Mouse (Mus musculus): Measurements from ENCODE around the gene Phb2.

Phb2 gene

GRCm38 (mm10) chr6:124746654-124747632 lies 34.8 kb downstream of the Phb2 start:
- no peak for DNase-seq (ENCODE audit: low spot score)

- no peak for DNase-seq (ENCODE audit: low spot score)
These were observed 38.3 kb downstream of the Phb2 start for GRCm38 (mm10) chr6:124750405-124750804.

GRCm38 (mm10) chr6:124753861-124754260 lies 41.7 kb downstream of the Phb2 start:
- DNase-seq (ENCODE audit: low spot score) = no peak

GRCm38 (mm10) chr6:124755306-124755705 lies 43.2 kb downstream of the Phb2 start:
- DNase-seq (ENCODE audit: low spot score) = no peak

GRCm38 (mm10) chr6:124755831-124756595 lies 43.9 kb downstream of the Phb2 start, which contains the start of the genes Gm45234 and Atn1:
TSS of gene Gm45234 (minus strand) at chr6:124756021.
TSS of gene Atn1 (minus strand) at chr6:124756524.
- DNase-seq (ENCODE audit: low spot score) = no peak

- DNase-seq (ENCODE audit: low spot score) = no peak
These were observed 44.7 kb downstream of the Phb2 start for GRCm38 (mm10) chr6:124756652-124757350.

- DNase-seq (ENCODE audit: low spot score) = no peak
These were observed 45.3 kb downstream of the Phb2 start for GRCm38 (mm10) chr6:124757351-124757880.

- no peak for DNase-seq (ENCODE audit: low spot score)
These were observed 46.0 kb downstream of the Phb2 start for GRCm38 (mm10) chr6:124757909-124758848.

GRCm38 (mm10) chr6:124758849-124759232 lies 46.7 kb downstream of the Phb2 start:
- no peak for DNase-seq (ENCODE audit: low spot score)

GRCm38 (mm10) chr6:124759259-124759658 lies 47.1 kb downstream of the Phb2 start:
- no peak for DNase-seq (ENCODE audit: low spot score)

- no peak for DNase-seq (ENCODE audit: low spot score)
These were observed 53.8 kb downstream of the Phb2 start for GRCm38 (mm10) chr6:124765951-124766350.

All from layer of hippocampus, adult 9-10 months (tissue).